20 mouse cellular contexts compared by ENCODE assay signal in the genomic region with DNA sequence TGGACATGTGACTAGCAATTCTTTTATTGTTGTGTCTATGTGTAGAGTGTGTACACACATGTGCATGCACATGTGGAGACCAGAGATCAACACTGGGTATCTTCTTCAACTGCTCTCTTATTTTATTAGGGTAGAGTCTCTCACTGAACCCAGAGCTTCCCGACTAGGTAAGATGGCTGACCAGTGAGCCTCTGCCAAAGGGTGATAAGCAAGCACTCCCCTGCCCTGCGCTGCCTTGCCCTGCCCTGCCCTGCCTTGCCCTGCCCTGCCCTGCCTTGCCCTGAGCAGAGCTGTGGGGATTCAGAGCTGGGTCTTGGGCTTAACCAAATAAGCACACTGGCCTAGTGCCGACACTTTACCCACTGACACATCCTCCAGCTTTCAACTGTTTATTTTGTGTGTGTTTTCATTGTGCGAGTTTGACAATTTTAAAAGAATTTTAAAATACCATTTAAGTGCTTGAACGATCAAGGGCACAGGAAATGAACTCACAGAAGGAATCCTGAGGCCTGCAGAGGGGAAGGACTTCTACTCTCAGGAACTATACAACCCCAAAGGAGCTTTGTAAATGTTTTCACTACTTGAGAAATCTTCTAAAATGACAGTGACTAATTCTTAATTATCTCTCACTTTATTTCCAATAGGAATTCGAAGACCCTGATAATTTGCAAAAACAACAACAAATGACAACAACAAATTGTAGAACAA. TPM values are rescaled to one million over a fixed set of nuclear protein-coding genes. Genes with fewer than 3 reads are reported as not detected.
DNase-seq lines count a peak whose midpoint lies in the region; ATAC-seq and TF ChIP-seq lines count a peak whose summit lies in the region.
"Had no signal": no experiment of that assay in that cellular context is flagged by ENCODE, and none has a peak within 500 bp of the region (broad histone marks: within the 10 kb centered on the region; RNA-seq: fewer than 3 reads in every experiment).

No protein-coding gene starts in this region.

- H3K4me2 ChIP-seq in intestine, embryonic 15.5 days (replicated peaks), result no peak overlapping the region
- no peak overlapping the region for H3K4me2 ChIP-seq in intestine, postnatal 0 days (replicated peaks; ENCODE audit: low read depth)
- H3K4me2 ChIP-seq in liver, embryonic 11.5 days, result no peak overlapping the region
- H3K4me2 ChIP-seq in stomach, embryonic 14.5 days (replicated peaks; ENCODE audit: low read depth, low read length), result no peak overlapping the region
- H3K4me2 ChIP-seq: forebrain, embryonic 13.5 days; limb, embryonic 15.5 days; midbrain, embryonic 11.5 days had no signal

- DNase-seq in liver, embryonic 11.5 days (ENCODE audit: low spot score), result no peak
- DNase-seq in testis, postnatal 14 days (ENCODE audit: low spot score), result no peak
- no peak for DNase-seq in MN1 (ENCODE audit: low spot score)
- no peak for DNase-seq in cerebellum, postnatal 4 days (ENCODE audit: low spot score in 2 of 2)
- DNase-seq: adrenal gland, postnatal 10 days; cerebellum, adult 9-10 months; gastrocnemius, postnatal 25 days; heart, postnatal 10 days; kidney, adult 8-10 months; kidney, postnatal 36 days; thymus, adult 18-20 months had no signal

- H3K36me3 ChIP-seq in intestine, embryonic 15.5 days, result peaks cover 27% of the 10 kb centered on the region
- H3K36me3 ChIP-seq in intestine, postnatal 0 days (ENCODE audit: control insufficient read depth, insufficient read depth), result peaks cover 86% of the 10 kb centered on the region
- peaks cover 36% of the 10 kb centered on the region for H3K36me3 ChIP-seq in liver, embryonic 11.5 days (ENCODE audit: control insufficient read depth, insufficient read depth, low read length)
- peaks cover 47% of the 10 kb centered on the region for H3K36me3 ChIP-seq in stomach, embryonic 14.5 days (ENCODE audit: control insufficient read depth, insufficient read depth, low read length)

- TF ChIP-seq CTCF in intestine, postnatal 0 days (IDR thresholded peaks at IDR 0.05; ENCODE audit: low read depth), result no peak

- H3K9ac ChIP-seq in intestine, embryonic 15.5 days, result no peak overlapping the region
- H3K9ac ChIP-seq in intestine, postnatal 0 days (ENCODE audit: low read depth, low read length), result no peak overlapping the region
- H3K9ac ChIP-seq in liver, embryonic 11.5 days (ENCODE audit: low read depth, low read length), result 0 out of 2 replicates have a peak overlapping the region, but pooled peaks have one; percentile 12
- no peak overlapping the region for H3K9ac ChIP-seq in stomach, embryonic 14.5 days (replicated peaks; ENCODE audit: low read depth, low read length)
- H3K9ac ChIP-seq: forebrain, embryonic 13.5 days; limb, embryonic 15.5 days had no signal

- H3K27ac ChIP-seq in intestine, embryonic 15.5 days, result no peak overlapping the region
- no peak overlapping the region for H3K27ac ChIP-seq in intestine, postnatal 0 days (ENCODE audit: low read depth, low read length)
- H3K27ac ChIP-seq in liver, embryonic 11.5 days (ENCODE audit: low read depth, low read length), result peak overlapping the region; percentile 60; the same call in 1 of the 2 replicates
- no peak overlapping the region for H3K27ac ChIP-seq in stomach, embryonic 14.5 days (ENCODE audit: low read length)
- H3K27ac ChIP-seq: forebrain, embryonic 13.5 days; limb, embryonic 15.5 days had no signal

- 73% methylated on average over 6 of the region's 6 CpGs for WGBS in intestine, embryonic 15.5 days
- WGBS in intestine, postnatal 0 days, result 71% methylated on average over 6 of the region's 6 CpGs
- WGBS in liver, embryonic 11.5 days, result 68% methylated on average over 6 of the region's 6 CpGs
- 77% methylated on average over 6 of the region's 6 CpGs for WGBS in stomach, embryonic 14.5 days

- no peaks in the 10 kb centered on the region for H3K9me3 ChIP-seq in intestine, embryonic 15.5 days
- H3K9me3 ChIP-seq in intestine, postnatal 0 days (ENCODE audit: control insufficient read depth), result no peaks in the 10 kb centered on the region
- H3K9me3 ChIP-seq in liver, embryonic 11.5 days (ENCODE audit: control insufficient read depth, low read length), result no peaks in the 10 kb centered on the region
- H3K9me3 ChIP-seq in stomach, embryonic 14.5 days (ENCODE audit: control insufficient read depth, low read depth, low read length), result no peaks in the 10 kb centered on the region
- H3K9me3 ChIP-seq: forebrain, embryonic 13.5 days; limb, embryonic 15.5 days had no signal

- H3K27me3 ChIP-seq in intestine, embryonic 15.5 days (replicated peaks), result no peaks in the 10 kb centered on the region
- no peaks in the 10 kb centered on the region for H3K27me3 ChIP-seq in intestine, postnatal 0 days (replicated peaks; ENCODE audit: control insufficient read depth, insufficient read depth, low read length)
- no peaks in the 10 kb centered on the region for H3K27me3 ChIP-seq in liver, embryonic 11.5 days (replicated peaks; ENCODE audit: control insufficient read depth, insufficient read depth, low read length)
- no peaks in the 10 kb centered on the region for H3K27me3 ChIP-seq in stomach, embryonic 14.5 days (ENCODE audit: control insufficient read depth, insufficient read depth, low read length)
- H3K27me3 ChIP-seq: CH12.LX; forebrain, embryonic 13.5 days; limb, embryonic 15.5 days had no signal

- ATAC-seq in intestine, embryonic 15.5 days, result peak; percentile 61; the same call in 1 of the 2 replicates
- ATAC-seq in intestine, postnatal 0 days, result no peak
- peak; percentile 96 for ATAC-seq in liver, embryonic 11.5 days (replicated peaks; ENCODE audit: low FRiP score)
- peak; percentile 91 for ATAC-seq in megakaryocyte progenitor cell, adult 5-6 weeks (replicated peaks; ENCODE audit: poor library complexity)
- ATAC-seq in stomach, embryonic 14.5 days (ENCODE audit: insufficient number of reproducible peaks, insufficient read depth, low FRiP score, low read depth), result peak; percentile 63; the same call in 1 of the 2 replicates
- ATAC-seq: forebrain, embryonic 13.5 days; hindbrain, embryonic 16.5 days had no signal

- no peaks in the 10 kb centered on the region for H3K4me1 ChIP-seq in intestine, embryonic 15.5 days (replicated peaks)
- H3K4me1 ChIP-seq in intestine, postnatal 0 days (replicated peaks; ENCODE audit: control insufficient read depth, insufficient read depth, low read length), result no peaks in the 10 kb centered on the region
- H3K4me1 ChIP-seq in liver, embryonic 11.5 days (replicated peaks; ENCODE audit: control insufficient read depth, insufficient read depth, low read length), result peaks cover 5% of the 10 kb centered on the region
- H3K4me1 ChIP-seq in stomach, embryonic 14.5 days (ENCODE audit: control insufficient read depth, insufficient read depth, low read length), result no peaks in the 10 kb centered on the region
- H3K4me1 ChIP-seq: forebrain, embryonic 13.5 days; limb, embryonic 15.5 days had no signal

- no peak overlapping the region for H3K4me3 ChIP-seq in intestine, embryonic 15.5 days (replicated peaks)
- no peak overlapping the region for H3K4me3 ChIP-seq in intestine, postnatal 0 days (ENCODE audit: low read depth, low read length)
- H3K4me3 ChIP-seq in liver, embryonic 11.5 days (ENCODE audit: low read depth, low read length), result no peak overlapping the region
- H3K4me3 ChIP-seq in stomach, embryonic 14.5 days (ENCODE audit: low read depth, low read length), result no peak overlapping the region
- H3K4me3 ChIP-seq: forebrain, embryonic 13.5 days; limb, embryonic 15.5 days had no signal

RNA-seq across cellular contexts. Expression of a gene that starts 27.9 kb away (rescaled TPM):
- polyA plus RNA-seq in intestine, embryonic 15.5 days (2015; fragmentation: Nextera tagmentation; extraction: Ambion mirVana), result 17.3 and 17.6 TPM in 2 replicates
- 28.1 and 32.1 TPM in 2 replicates for polyA plus RNA-seq in intestine, postnatal 0 days (2015; fragmentation: Nextera tagmentation; extraction: Ambion mirVana)
- 13.3 and 14.3 TPM in 2 replicates for polyA plus RNA-seq in liver, embryonic 11.5 days (2014; fragmentation: Nextera tagmentation; extraction: Ambion mirVana)
- total RNA-seq in megakaryocyte progenitor cell, adult 5-6 weeks (2015), result 39.0 and 44.2 TPM in 2 replicates
- total RNA-seq in megakaryocyte progenitor cell, adult 5-6 weeks (2017), result 30.7 and 33.4 TPM in 2 replicates
- 14.7 and 17.3 TPM in 2 replicates for polyA plus RNA-seq in stomach, embryonic 14.5 days (2014; fragmentation: Nextera tagmentation; extraction: Ambion mirVana)

RNA-seq across cellular contexts. Expression of a gene that starts 31.6 kb away (rescaled TPM):
- polyA plus RNA-seq in intestine, embryonic 15.5 days (2015; fragmentation: Nextera tagmentation; extraction: Ambion mirVana), result 17.5 and 17.7 TPM in 2 replicates
- 4.2 TPM in 2 replicates for polyA plus RNA-seq in intestine, postnatal 0 days (2015; fragmentation: Nextera tagmentation; extraction: Ambion mirVana)
- 30.8 and 35.0 TPM in 2 replicates for polyA plus RNA-seq in liver, embryonic 11.5 days (2014; fragmentation: Nextera tagmentation; extraction: Ambion mirVana)
- 5.6 and 7.2 TPM in 2 replicates for total RNA-seq in megakaryocyte progenitor cell, adult 5-6 weeks (2015)
- total RNA-seq in megakaryocyte progenitor cell, adult 5-6 weeks (2017), result 18.6 and 27.5 TPM in 2 replicates
- polyA plus RNA-seq in stomach, embryonic 14.5 days (2014; fragmentation: Nextera tagmentation; extraction: Ambion mirVana), result 14.0 and 14.1 TPM in 2 replicates

RNA-seq across cellular contexts. Expression of a gene that starts 46.9 kb away (rescaled TPM):
- 34.9 and 37.2 TPM in 2 replicates for polyA plus RNA-seq in intestine, embryonic 15.5 days (2015; fragmentation: Nextera tagmentation; extraction: Ambion mirVana)
- 21.9 and 23.9 TPM in 2 replicates for polyA plus RNA-seq in intestine, postnatal 0 days (2015; fragmentation: Nextera tagmentation; extraction: Ambion mirVana)
- polyA plus RNA-seq in liver, embryonic 11.5 days (2014; fragmentation: Nextera tagmentation; extraction: Ambion mirVana), result 22.9 and 24.3 TPM in 2 replicates
- 40.7 and 44.1 TPM in 2 replicates for total RNA-seq in megakaryocyte progenitor cell, adult 5-6 weeks (2015)
- total RNA-seq in megakaryocyte progenitor cell, adult 5-6 weeks (2017), result 90.6 and 90.9 TPM in 2 replicates
- polyA plus RNA-seq in stomach, embryonic 14.5 days (2014; fragmentation: Nextera tagmentation; extraction: Ambion mirVana), result 18.2 and 20.5 TPM in 2 replicates
